Mouse (Mus musculus) c-Kit-positive CD71-positive TER-119-negative erythroid progenitor cells, embryonic 14.5 days (primary cell): ENCODE results near the gene Ccdc107.

Experiments used
- DNase-seq: peaks from one replicate; pipeline ENCODE4 v3.0.0-alpha.2; 2013; ENCODE audit warnings: low read depth

The Ccdc107 gene

GRCm38 (mm10) chr4:43513300-43513699 is 20.6 kb downstream of the Ccdc107 start:
- DNase-seq, result no peak

- DNase-seq, result no peak
Observed at GRCm38 (mm10) chr4:43513791-43514190, 21.1 kb downstream of the Ccdc107 start.

- DNase-seq, result no peak
Observed at GRCm38 (mm10) chr4:43515764-43516708, 23.3 kb downstream of the Ccdc107 start.

- DNase-seq, result no peak
Observed at GRCm38 (mm10) chr4:43519551-43519950, 26.9 kb downstream of the Ccdc107 start.

GRCm38 (mm10) chr4:43519956-43520355 is 27.3 kb downstream of the Ccdc107 start:
- DNase-seq, result peak; percentile 75

GRCm38 (mm10) chr4:43527880-43528279 is 35.2 kb downstream of the Ccdc107 start:
- no peak for DNase-seq

GRCm38 (mm10) chr4:43528487-43528886 is 35.8 kb downstream of the Ccdc107 start:
- no peak for DNase-seq

- DNase-seq, result no peak
Observed at GRCm38 (mm10) chr4:43530081-43530501, 37.4 kb downstream of the Ccdc107 start.

- DNase-seq, result peak; percentile 85
Observed at GRCm38 (mm10) chr4:43530581-43530980, 37.9 kb downstream of the Ccdc107 start.

GRCm38 (mm10) chr4:43533270-43533669 is 40.6 kb downstream of the Ccdc107 start:
- no peak for DNase-seq

- DNase-seq, result no peak
Observed at GRCm38 (mm10) chr4:43535628-43536027, 42.9 kb downstream of the Ccdc107 start.

- DNase-seq, result no peak
Observed at GRCm38 (mm10) chr4:43536031-43536430, 43.3 kb downstream of the Ccdc107 start.

GRCm38 (mm10) chr4:43542044-43542443 is 49.3 kb downstream of the Ccdc107 start:
- DNase-seq, result no peak
